Mouse (Mus musculus) heart, postnatal 0 days (tissue): Measurements from ENCODE around the gene Prrc2a.

Experiments
- CTCF ChIP-seq: IDR thresholded peaks from 2 replicates; pipeline ENCODE4 v1.5.1; 2016; ENCODE audit warnings: antibody characterized with exemption, control low read depth, low read depth
- EP300 ChIP-seq: IDR thresholded peaks from 2 replicates; pipeline ENCODE4 v1.6.1; 2016; ENCODE audit warnings: antibody characterized with exemption, low read depth

- TF ChIP-seq EP300 (no peak), CTCF (no peak)
Observed at GRCm38 (mm10) chr17:35162121-35162520, 2.6 kb downstream of the Prrc2a start.
